Mouse (Mus musculus): ENCODE data around the gene Rgma.

DNA sequence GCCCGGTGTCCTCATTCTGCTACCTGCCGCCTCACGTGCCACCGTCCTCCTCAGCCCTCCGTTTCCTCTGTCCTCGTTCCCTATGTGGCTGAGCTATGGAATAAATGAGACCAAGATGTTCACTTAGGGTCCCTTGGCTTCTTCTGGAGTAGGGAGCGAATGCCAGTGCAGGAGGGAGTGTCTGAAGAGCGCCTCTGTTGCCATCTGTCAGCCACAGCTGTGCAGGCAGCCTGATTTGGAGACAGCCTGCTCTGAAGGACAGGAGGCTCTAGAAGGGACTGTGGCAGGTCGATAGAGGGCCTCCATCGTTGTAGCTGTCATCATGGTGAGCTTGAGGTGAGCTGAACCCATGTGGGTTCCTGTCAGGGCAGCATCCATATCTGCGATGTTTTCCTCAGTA lies 30.2 kb downstream of the Rgma start:
- TF ChIP-seq EP300 (IDR thresholded peaks at IDR 0.05; ENCODE audit: insufficient read depth, low read depth, low read length) (no peak), CTCF (IDR thresholded peaks at IDR 0.05; ENCODE audit: low read depth, low read length) (no peak), POLR2A (IDR thresholded peaks at IDR 0.05; ENCODE audit: insufficient read depth, low read length) (no peak)
